Mouse (Mus musculus): ENCODE data around the gene Ngp.

DNA sequence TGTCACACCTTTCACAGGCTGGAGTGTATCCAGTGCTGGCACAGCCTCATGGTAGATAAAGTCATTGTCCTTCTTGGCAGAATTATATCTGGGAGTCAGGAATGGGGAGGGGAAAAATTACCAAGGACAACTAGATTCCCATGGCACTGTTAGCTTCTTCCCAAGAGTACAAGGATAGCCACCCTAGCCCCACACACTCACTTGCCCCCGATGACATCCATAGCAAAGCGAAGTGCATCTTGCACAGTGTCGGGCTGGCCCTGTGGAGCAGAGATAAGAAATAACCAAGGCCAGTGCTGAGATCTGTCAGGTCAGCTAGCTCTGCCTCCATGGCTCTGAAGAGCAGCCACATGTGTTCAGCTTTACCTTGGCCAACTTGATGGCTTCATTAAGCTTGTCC lies 28.7 kb upstream of the Ngp start:
- TF ChIP-seq GATA1 (IDR thresholded peaks at IDR 0.05; ENCODE audit: borderline replicate concordance, low read length) (no peak), FLI1 (IDR thresholded peaks at IDR 0.05; ENCODE audit: low read length) (no peak)
